Mouse (Mus musculus): Measurements from ENCODE around the gene Pla2g2e. TPM values are rescaled to one million over a fixed set of nuclear protein-coding genes. Genes with fewer than 3 reads are reported as not detected.

Pla2g2e gene
- total RNA-seq, 1 experiment: 0.36 TPM

DNA sequence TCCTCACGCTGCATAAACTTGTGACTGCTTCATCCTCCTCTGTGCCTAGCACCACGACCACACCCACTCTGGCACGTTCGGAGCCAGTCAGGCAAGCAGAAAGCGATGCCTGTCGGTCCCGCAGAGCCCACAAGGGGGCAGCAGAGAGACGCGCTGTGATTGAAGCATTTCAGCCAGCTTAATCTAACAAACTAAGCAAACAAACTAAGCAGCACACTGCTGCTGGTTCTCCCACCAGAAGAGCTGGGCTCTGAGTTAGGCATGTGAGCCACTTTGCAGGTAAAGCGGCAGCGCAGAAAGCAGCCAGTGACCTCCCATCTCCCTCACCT, 44.4 kb downstream of the Pla2g2e start:
- Histone ChIP-seq H3K9ac (ENCODE audit: insufficient read depth, low read depth, low read length, poor library complexity, severe bottlenecking) (no peak overlapping the region), H3K27ac (ENCODE audit: insufficient read depth, low read depth, low read length, poor library complexity, severe bottlenecking) (no peak overlapping the region), H3K36me3 (ENCODE audit: control insufficient read depth, insufficient read depth, low read length, poor library complexity, severe bottlenecking) (no peaks in the 10 kb centered on the region), H3K4me3 (ENCODE audit: insufficient read depth in 1 of 2, low read depth in 1 of 2, low read length in 2 of 2, poor library complexity in 1 of 2, severe bottlenecking in 1 of 2) (peak overlapping the region; percentile 37 to 43), H3K9me3 (ENCODE audit: control insufficient read depth, insufficient read depth, low read depth, low read length) (no peaks in the 10 kb centered on the region), H3K4me1 (ENCODE audit: control insufficient read depth in 2 of 2, insufficient read depth in 2 of 2, low read length in 2 of 2, poor library complexity in 1 of 2) (peaks cover 0 to 2% of the 10 kb centered on the region in 2 experiments; a peak in 1 of 4 replicates)
- in situ Hi-C loops (cut with MboI; ENCODE audit: low sequenced_read_pairs in 2 of 2, unreplicated experiment in 2 of 2): no loop called here
- TF ChIP-seq ZC3H11A (IDR thresholded peaks at IDR 0.05; ENCODE audit: borderline replicate concordance, low read depth, low read length): no peak; the same call in 1 of the 2 replicates
- TF ChIP-seq ZNF384 (IDR thresholded peaks at IDR 0.05; ENCODE audit: low read depth, low read length): no peak
- TF ChIP-seq HCFC1 (IDR thresholded peaks at IDR 0.05; ENCODE audit: borderline replicate concordance, insufficient read depth, low read length): no peak
- no peak for TF ChIP-seq MAFK (IDR thresholded peaks at IDR 0.05; ENCODE audit: insufficient read depth, low read depth, low read length)
- no peak for TF ChIP-seq CHD2 (IDR thresholded peaks at IDR 0.05; ENCODE audit: low read depth, low read length)
- DNase-seq (ENCODE audit: low read depth, low spot score): peak; percentile 94

DNA sequence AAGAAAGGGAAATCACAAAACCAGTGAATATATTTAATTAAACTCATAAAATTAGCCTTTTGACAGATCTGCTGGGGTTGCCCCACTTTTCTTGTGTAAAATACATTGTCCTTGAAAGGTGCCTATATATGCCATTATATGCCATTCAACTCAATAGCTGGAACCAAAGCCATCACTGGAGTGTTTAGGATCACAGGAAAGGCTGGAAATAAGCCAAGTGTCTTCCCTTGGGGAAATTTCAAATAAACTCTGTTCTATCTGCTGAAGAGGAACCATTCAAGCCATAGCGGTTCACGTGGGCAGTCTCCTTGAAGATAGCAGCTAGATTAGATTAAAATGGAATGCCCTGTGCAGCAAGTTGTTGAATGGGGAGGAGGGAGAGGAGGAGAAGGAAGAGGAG, 47.8 kb downstream of the Pla2g2e start:
- in situ Hi-C loops (cut with MboI; ENCODE audit: low sequenced_read_pairs in 2 of 2, unreplicated experiment in 2 of 2): no loop called here

More for the DNA sequence above, 47.8 kb downstream of the Pla2g2e start:
- no peak for DNase-seq (ENCODE audit: low read depth, low spot score)
- Histone ChIP-seq H3K9ac (ENCODE audit: insufficient read depth, low read depth, low read length, poor library complexity, severe bottlenecking) (no peak overlapping the region), H3K36me3 (ENCODE audit: control insufficient read depth, insufficient read depth, low read length, poor library complexity, severe bottlenecking) (no peaks in the 10 kb centered on the region), H3K4me3 (ENCODE audit: insufficient read depth in 1 of 2, low read depth in 1 of 2, low read length in 2 of 2, poor library complexity in 1 of 2, severe bottlenecking in 1 of 2) (no peak overlapping the region), H3K27ac (ENCODE audit: insufficient read depth, low read depth, low read length, poor library complexity, severe bottlenecking) (no peak overlapping the region), H3K4me1 (ENCODE audit: control insufficient read depth in 2 of 2, insufficient read depth in 2 of 2, low read length in 2 of 2, poor library complexity in 1 of 2) (peaks cover 0 to 2% of the 10 kb centered on the region in 2 experiments; a peak in 1 of 4 replicates), H3K9me3 (ENCODE audit: control insufficient read depth, insufficient read depth, low read depth, low read length) (no peaks in the 10 kb centered on the region)
- TF ChIP-seq ZC3H11A (IDR thresholded peaks at IDR 0.05; ENCODE audit: borderline replicate concordance, low read depth, low read length) (no peak), ZNF384 (IDR thresholded peaks at IDR 0.05; ENCODE audit: low read depth, low read length) (no peak), HCFC1 (IDR thresholded peaks at IDR 0.05; ENCODE audit: borderline replicate concordance, insufficient read depth, low read length) (no peak), CHD2 (IDR thresholded peaks at IDR 0.05; ENCODE audit: low read depth, low read length) (no peak), MAFK (IDR thresholded peaks at IDR 0.05; ENCODE audit: insufficient read depth, low read depth, low read length) (no peak)

Other genes starting within 250 kb of the Pla2g2e start
- 0.21 TPM in 1 of 2 replicates, not detected in the other for gene Vwa5b1, start 242.1 kb upstream of the Pla2g2e start, total RNA-seq (2012; rRNA removed)
- gene Pla2g2c, start 153.2 kb upstream of the Pla2g2e start, total RNA-seq (2012; rRNA removed): 0.42 and 0.54 TPM in 2 replicates
- gene Ubxn10, start 140.8 kb upstream of the Pla2g2e start, total RNA-seq (2012; rRNA removed): 1.1 and 2.3 TPM in 2 replicates
- gene Pla2g2f, start 120.3 kb upstream of the Pla2g2e start, total RNA-seq (2012; rRNA removed): 0.21 and 0.22 TPM in 2 replicates
- gene Pla2g2d, start 102.2 kb upstream of the Pla2g2e start, total RNA-seq (2012; rRNA removed): not detected in 2 replicates
- 3.7 and 7.4 TPM in 2 replicates for gene Pla2g5, start 14.5 kb upstream of the Pla2g2e start, total RNA-seq (2012; rRNA removed)
- gene Gm13030, start 4.0 kb upstream of the Pla2g2e start, total RNA-seq (2012; rRNA removed): not detected in 2 replicates
- 12.7 and 13.5 TPM in 2 replicates for gene Otud3, start 36.0 kb downstream of the Pla2g2e start, total RNA-seq (2012; rRNA removed)
- gene Rnf186, start 89.2 kb downstream of the Pla2g2e start, total RNA-seq (2012; rRNA removed): 0.22 TPM in 1 of 2 replicates, not detected in the other
- gene Tmco4, start 94.9 kb downstream of the Pla2g2e start, total RNA-seq (2012; rRNA removed): 4.7 and 6.4 TPM in 2 replicates
- 0.13 and 0.37 TPM in 2 replicates for gene Htr6, start 197.6 kb downstream of the Pla2g2e start, total RNA-seq (2012; rRNA removed)
- gene Nbl1, start 215.1 kb downstream of the Pla2g2e start, total RNA-seq (2012; rRNA removed): 4.5 and 12.5 TPM in 2 replicates

All from ES-E14 (cell line).